Mouse (Mus musculus) stomach, postnatal 0 days (tissue): Measurements from ENCODE around the gene Pkp4. TPM values are rescaled to one million over a fixed set of nuclear protein-coding genes. Genes with fewer than 3 reads are reported as not detected.

Source experiments
- ATAC-seq: fragments of 200-750 bp; cut with Nextera tagmentation; 2 replicates; pipeline ENCODE4 v1.8.0; 2017; ENCODE audit not compliant: low FRiP score, low TSS enrichment
- DNase-seq: peaks from one replicate; pipeline ENCODE4 v3.0.0-alpha.2; 2016; ENCODE audit warnings: low spot score
- H3K27ac ChIP-seq: fragments of 300-500 bp; sonication (generic); replicated peaks from 2 replicates; pipeline ENCODE4 v1.5.1; 2014; ENCODE audit warnings: mild to moderate bottlenecking, control low read depth
- H3K27me3 ChIP-seq: fragments of 300-500 bp; sonication (generic); 2 replicates; pipeline ENCODE4 v1.6.1; 2014; ENCODE audit warnings: low read length; ENCODE audit not compliant: control insufficient read depth, insufficient read depth
- H3K36me3 ChIP-seq: fragments of 300-500 bp; sonication (generic); 2 replicates; pipeline ENCODE4 v1.6.1; 2014; ENCODE audit warnings: low read length, mixed read lengths; ENCODE audit not compliant: control insufficient read depth, insufficient read depth
- H3K4me1 ChIP-seq: fragments of 300-500 bp; sonication (generic); replicated peaks from 2 replicates; pipeline ENCODE4 v1.6.1; 2014; ENCODE audit warnings: antibody characterized with exemption; ENCODE audit not compliant: control insufficient read depth, insufficient read depth
- H3K4me2 ChIP-seq: fragments of 300-500 bp; sonication (generic); replicated peaks from 2 replicates; pipeline ENCODE4 v1.6.1; 2014; ENCODE audit warnings: low read depth, mild to moderate bottlenecking, control low read depth, moderate library complexity
- H3K4me3 ChIP-seq: fragments of 300-500 bp; sonication (generic); 2 replicates; pipeline ENCODE4 v1.5.1; 2014; ENCODE audit warnings: low read depth, low read length, control low read depth
- H3K9ac ChIP-seq: fragments of 300-500 bp; sonication (generic); 2 replicates; pipeline ENCODE4 v1.6.1; 2014; ENCODE audit warnings: mild to moderate bottlenecking, low read length, control low read depth, mixed read lengths
- H3K9me3 ChIP-seq: fragments of 300-500 bp; sonication (generic); 2 replicates; pipeline ENCODE4 v1.6.1; 2016; ENCODE audit warnings: low read length; ENCODE audit not compliant: control insufficient read depth
- CTCF ChIP-seq: IDR thresholded peaks from 2 replicates; pipeline ENCODE4 v1.5.1; 2016; ENCODE audit warnings: antibody characterized with exemption, low read depth, mild to moderate bottlenecking, moderate library complexity
- EP300 ChIP-seq: optimal IDR thresholded peaks from 2 replicates; pipeline ENCODE3; 2016; ENCODE audit warnings: antibody characterized with exemption
- WGBS: fragments of 180-500 bp; shearing (Covaris S2); extraction: QIAGEN DNeasy Blood & Tissue Kit; methylation state at CpG from one replicate; pipeline ENCODE4 v1.1.7; 2014; 5-methylcytosine and 5-hydroxymethylcytosine counted together
- polyA plus RNA-seq: library from polyadenylated mRNA; unstranded; fragments of >200 nt; fragmentation: Nextera tagmentation; extraction: Ambion mirVana; gene quantifications from 2 replicates; pipeline ENCODE4 v1.2.1, GENCODE M21; 2015

Gene Pkp4
- polyA plus RNA-seq, 1 experiment from 2014 or later: 16.9 TPM

DNA sequence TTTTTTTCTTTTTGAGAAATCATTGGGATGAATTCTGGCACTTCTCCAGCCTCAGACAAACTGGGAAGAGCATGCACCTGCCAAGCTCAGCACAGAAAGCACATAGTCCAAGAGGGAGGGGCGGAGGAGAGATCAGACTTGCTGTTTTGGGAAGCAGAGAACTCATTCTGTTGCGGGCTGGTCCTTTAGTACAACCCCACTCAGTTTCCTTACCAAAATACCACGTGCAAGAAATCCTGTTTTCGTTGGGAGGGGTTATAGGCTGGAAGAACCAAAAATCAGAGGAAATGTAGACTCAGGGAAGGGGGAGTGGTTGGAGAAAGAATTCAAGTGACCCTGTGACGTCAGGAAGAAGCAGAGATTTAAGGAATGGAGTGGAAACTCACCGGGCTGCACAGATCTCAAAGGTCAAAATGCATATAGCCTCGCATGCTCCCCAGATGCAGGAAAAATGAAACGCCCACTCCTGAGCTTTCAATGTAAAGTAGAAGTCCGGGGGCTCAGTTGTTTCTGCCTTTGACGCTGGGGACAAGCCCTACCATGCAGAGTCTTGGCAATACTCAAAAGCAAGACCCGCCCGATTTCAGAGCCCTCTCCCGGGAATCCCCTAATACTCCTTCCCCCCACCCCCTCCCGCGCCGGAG lies 567 bp upstream of the Pkp4 start:
- no peaks in the 10 kb centered on the region for H3K4me1 ChIP-seq
- no peaks in the 10 kb centered on the region for H3K9me3 ChIP-seq
- ATAC-seq (peak; percentile 33), DNase-seq (no peak)
- WGBS: 1% methylated on average over 16 of the region's 16 CpGs
- H3K9ac ChIP-seq: 0 out of 2 replicates have a peak overlapping the region, but pooled peaks have one; percentile 9
- no peaks in the 10 kb centered on the region for H3K36me3 ChIP-seq
- H3K4me3 ChIP-seq: peak overlapping the region; percentile 96
- no peak for TF ChIP-seq CTCF
- TF ChIP-seq EP300: no peak
- no peaks in the 10 kb centered on the region for H3K27me3 ChIP-seq
- no peak overlapping the region for H3K27ac ChIP-seq
- H3K4me2 ChIP-seq: peak overlapping the region; percentile 82

DNA sequence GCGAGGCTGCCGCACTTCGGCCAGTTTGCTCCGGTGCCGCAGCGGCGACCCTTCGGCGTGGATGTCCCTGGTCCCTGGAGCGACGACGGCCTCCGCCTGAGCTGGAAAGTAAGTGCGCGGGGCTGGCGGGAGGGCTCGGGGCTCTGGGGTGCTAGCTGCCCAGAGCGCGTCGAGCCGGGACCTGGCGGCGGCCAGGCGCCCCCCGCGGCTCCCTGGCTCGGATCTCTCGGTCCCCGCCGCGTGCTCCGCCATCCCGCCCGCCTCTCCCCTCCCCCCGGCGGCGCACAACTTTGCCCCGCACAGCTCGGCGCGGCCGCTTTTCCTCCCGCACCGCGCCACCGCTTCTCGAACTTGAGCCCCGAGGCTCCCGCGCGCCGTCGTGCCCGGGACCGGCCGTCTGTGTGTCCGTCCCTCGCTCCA lies 381 bp downstream of the Pkp4 start:
- H3K4me3 ChIP-seq: peak overlapping the region; percentile 96
- H3K4me1 ChIP-seq: no peaks in the 10 kb centered on the region
- no peak for TF ChIP-seq EP300
- TF ChIP-seq CTCF: no peak
- peak; percentile 39 for ATAC-seq
- H3K27ac ChIP-seq: peak overlapping the region; percentile 91
- H3K9ac ChIP-seq: peak overlapping the region; percentile 83
- no peaks in the 10 kb centered on the region for H3K36me3 ChIP-seq
- no peak for DNase-seq
- H3K27me3 ChIP-seq: no peaks in the 10 kb centered on the region
- WGBS: under 1% methylated on average over 39 of the region's 58 CpGs
- H3K4me2 ChIP-seq: peak overlapping the region; percentile 82
- no peaks in the 10 kb centered on the region for H3K9me3 ChIP-seq

DNA sequence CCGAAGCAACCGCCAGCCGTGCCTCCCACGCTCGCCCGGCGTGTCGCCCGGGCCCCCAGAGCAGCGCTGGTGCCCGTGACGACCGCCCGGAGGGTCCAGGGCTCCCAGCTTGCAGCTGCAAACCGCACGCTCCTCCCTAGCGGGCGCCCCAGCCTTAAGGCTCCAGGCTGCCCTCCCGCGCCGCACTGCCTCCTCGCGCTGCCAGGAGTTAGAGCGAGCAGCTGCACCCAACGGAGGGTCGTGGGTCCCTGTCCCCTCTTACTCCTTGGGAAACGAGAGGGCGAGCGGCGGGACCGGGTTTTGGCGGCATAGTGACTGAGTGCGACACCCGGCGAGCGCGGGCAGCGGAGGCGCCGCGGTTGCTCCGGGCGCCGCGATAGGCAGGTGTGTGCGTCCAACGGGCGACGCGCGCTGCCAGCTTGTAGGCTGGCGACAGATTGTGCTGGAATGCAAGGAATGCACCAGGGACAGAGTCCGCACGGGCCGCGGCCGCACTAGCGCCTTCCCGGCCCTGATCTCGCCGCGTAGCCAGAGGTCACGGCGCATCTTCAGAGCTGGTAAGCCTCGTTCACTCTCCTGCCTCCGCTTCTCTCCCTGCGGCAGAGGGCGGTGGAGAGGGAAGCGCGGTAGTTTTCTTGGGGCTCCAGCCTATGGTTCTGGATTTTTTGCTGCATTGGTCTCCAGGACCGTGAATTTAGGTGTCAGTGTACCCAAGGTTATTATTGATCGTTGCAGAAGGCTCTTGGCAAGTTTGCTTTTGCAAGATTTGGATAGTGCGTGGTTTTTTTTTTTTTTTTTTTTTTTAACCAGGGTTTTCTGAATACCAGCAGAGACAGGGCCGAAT lies 1.0 kb downstream of the Pkp4 start:
- peak; percentile 64 for ATAC-seq
- peak overlapping the region; percentile 91 for H3K27ac ChIP-seq
- no peaks in the 10 kb centered on the region for H3K4me1 ChIP-seq
- H3K4me3 ChIP-seq: peak overlapping the region; percentile 96
- peak; percentile 77 for DNase-seq
- H3K9ac ChIP-seq: peak overlapping the region; percentile 83
- peak overlapping the region; percentile 82 for H3K4me2 ChIP-seq
- no peaks in the 10 kb centered on the region for H3K9me3 ChIP-seq
- TF ChIP-seq EP300: no peak
- peak; percentile 65 for TF ChIP-seq CTCF
- WGBS: under 1% methylated on average over 64 of the region's 74 CpGs
- H3K36me3 ChIP-seq: no peaks in the 10 kb centered on the region
- H3K27me3 ChIP-seq: no peaks in the 10 kb centered on the region

DNA sequence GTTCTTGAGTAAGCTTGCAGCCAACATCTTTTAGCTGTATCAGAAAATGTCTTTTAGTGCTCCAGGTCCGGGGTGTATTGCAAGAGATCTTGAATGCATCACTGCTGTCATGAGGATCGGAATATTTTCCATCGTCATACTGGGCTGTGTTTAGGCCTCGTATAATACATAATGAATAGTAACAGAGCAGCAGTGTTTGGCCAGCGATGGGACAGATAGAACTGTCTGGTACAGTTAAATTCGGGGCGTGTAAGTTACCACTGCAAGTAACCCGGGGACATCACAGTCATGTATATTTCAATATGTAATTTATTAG lies 1.6 kb downstream of the Pkp4 start:
- TF ChIP-seq EP300 (no peak), CTCF (no peak)
- ATAC-seq: no peak
- Histone ChIP-seq H3K4me1 (no peaks in the 10 kb centered on the region), H3K4me3 (peak overlapping the region; percentile 96), H3K27me3 (no peaks in the 10 kb centered on the region), H3K27ac (no peak overlapping the region), H3K9ac (peak overlapping the region; percentile 83), H3K9me3 (no peaks in the 10 kb centered on the region), H3K4me2 (peak overlapping the region; percentile 82), H3K36me3 (no peaks in the 10 kb centered on the region)
- WGBS: 17% methylated on average over 8 of the region's 8 CpGs
- no peak for DNase-seq

DNA sequence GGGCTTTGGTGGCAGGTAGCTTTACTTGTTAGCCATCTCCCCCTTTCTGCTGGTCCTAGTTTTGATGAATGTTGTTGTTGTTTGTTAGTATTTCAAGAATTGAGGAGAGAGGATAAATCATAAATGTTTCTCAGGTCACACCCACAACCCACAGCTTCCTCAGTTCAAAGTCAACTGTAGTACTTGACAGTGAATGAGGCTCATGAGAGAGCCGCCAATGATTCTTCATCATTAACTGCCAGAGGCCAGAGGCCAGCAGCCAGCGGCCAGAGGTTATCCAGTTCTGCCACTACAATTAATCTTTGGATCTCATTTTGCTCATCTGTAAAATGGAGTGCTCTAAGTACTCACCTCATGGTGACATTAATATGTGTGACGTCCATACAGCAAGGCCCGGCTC lies 6.3 kb downstream of the Pkp4 start:
- no peak for TF ChIP-seq CTCF
- TF ChIP-seq EP300: no peak
- H3K9ac ChIP-seq: no peak overlapping the region
- H3K36me3 ChIP-seq: no peaks in the 10 kb centered on the region
- 60% methylated on average over 4 of the region's 4 CpGs for WGBS
- H3K4me3 ChIP-seq: no peak overlapping the region
- no peaks in the 10 kb centered on the region for H3K4me1 ChIP-seq
- H3K27me3 ChIP-seq: no peaks in the 10 kb centered on the region
- ATAC-seq (no peak), DNase-seq (peak; percentile 7)
- H3K9me3 ChIP-seq: no peaks in the 10 kb centered on the region
- H3K27ac ChIP-seq: no peak overlapping the region
- no peak overlapping the region for H3K4me2 ChIP-seq

DNA sequence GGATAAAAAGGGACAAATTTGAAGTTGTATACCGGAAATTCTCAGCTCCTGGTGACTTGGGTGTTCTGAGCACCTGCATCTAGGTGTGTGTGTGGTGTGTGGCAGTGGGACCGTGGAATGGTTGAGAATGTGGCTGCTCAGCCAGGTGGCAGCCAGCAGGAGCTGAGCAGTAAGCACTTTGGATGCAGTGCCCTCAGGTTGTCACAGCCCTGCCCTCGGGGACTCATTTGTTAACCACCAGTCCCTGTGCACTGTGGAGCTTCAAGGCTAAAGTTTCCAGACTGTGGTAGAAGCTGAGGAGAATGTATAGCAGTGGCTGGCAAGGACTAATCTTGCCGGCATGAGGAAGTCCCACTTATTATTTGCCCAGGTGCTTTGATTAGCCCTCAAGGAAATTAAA lies 7.2 kb downstream of the Pkp4 start:
- no peak overlapping the region for H3K9ac ChIP-seq
- 53% methylated on average over 4 of the region's 4 CpGs for WGBS
- no peak overlapping the region for H3K4me2 ChIP-seq
- no peak; the same call in 1 of the 2 replicates for TF ChIP-seq CTCF
- TF ChIP-seq EP300: no peak
- H3K36me3 ChIP-seq: no peaks in the 10 kb centered on the region
- ATAC-seq (peak; percentile 93), DNase-seq (peak; percentile 69)
- H3K27me3 ChIP-seq: no peaks in the 10 kb centered on the region
- peak overlapping the region; percentile 73 for H3K27ac ChIP-seq
- H3K4me1 ChIP-seq: no peaks in the 10 kb centered on the region
- no peak overlapping the region for H3K4me3 ChIP-seq
- H3K9me3 ChIP-seq: no peaks in the 10 kb centered on the region
